Mouse (Mus musculus) gastrocnemius, adult 2 months (tissue): ENCODE measurements around the gene Arhgap44. TPM values are rescaled to one million over a fixed set of nuclear protein-coding genes. Genes with fewer than 3 reads are reported as not detected.

Experiments used
- DNase-seq: peaks from one replicate; pipeline ENCODE4 v3.0.0; 2022
- H3K27ac ChIP-seq: fragments of 200-600 bp; 2 replicates; pipeline ENCODE4 v1.8.1; 2022; ENCODE audit warnings: mild to moderate bottlenecking
- H3K4me3 ChIP-seq: fragments of 200-600 bp; 2 replicates; pipeline ENCODE4 v1.8.1; 2022; ENCODE audit warnings: mild to moderate bottlenecking, moderate library complexity
- CTCF ChIP-seq: fragments of 200-600 bp; IDR thresholded peaks from 2 replicates; pipeline ENCODE4 v1.8.1; 2022; ENCODE audit warnings: antibody characterized with exemption, mild to moderate bottlenecking, moderate library complexity
- intact Hi-C: fragments of 180-260 bp; cut with DNase I; formaldehyde crosslinking; loops from one replicate; pipeline ENCODE4 v1.15.1; 2025
- total RNA-seq, 2 experiments: library from RNA; stranded (reverse); gene quantifications; 2 replicates each; pipeline ENCODE4 v1.2.3; 2021

Arhgap44 gene
- total RNA-seq, 2 experiments from 2014 or later, result 8.5 to 11.7 TPM

DNA sequence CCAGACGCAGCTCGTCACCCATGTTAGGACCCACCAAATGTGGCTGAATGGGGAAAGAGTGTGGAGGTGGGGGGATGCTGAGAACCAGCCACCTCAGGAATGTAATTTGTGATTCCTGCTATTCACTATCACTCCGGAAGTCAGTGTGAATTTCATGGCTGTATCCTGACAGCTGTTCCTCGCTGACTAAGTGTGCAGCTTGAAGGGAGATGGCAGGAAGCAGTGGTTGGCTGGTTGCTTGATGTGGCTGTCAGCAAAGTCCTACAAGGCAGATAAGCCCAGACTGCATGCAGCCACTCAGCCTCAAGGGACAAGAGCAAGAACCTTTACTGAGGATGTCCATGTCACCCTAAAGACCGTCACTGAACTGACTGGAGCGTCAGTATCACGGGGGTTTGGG lies 107.2 kb downstream of the Arhgap44 start:
- Histone ChIP-seq H3K4me3 (no peak overlapping the region), H3K27ac (no peak overlapping the region)
- DNase-seq, result no peak
- TF ChIP-seq CTCF, result no peak
- intact Hi-C loops, result no loop called here

- Histone ChIP-seq H3K27ac (no peak overlapping the region), H3K4me3 (no peak overlapping the region)
- intact Hi-C loops, result no loop called here
- TF ChIP-seq CTCF, result no peak
- no peak for DNase-seq
Measured at GRCm38 (mm10) chr11:65054216-65054615, 108.5 kb downstream of the Arhgap44 start.

DNA sequence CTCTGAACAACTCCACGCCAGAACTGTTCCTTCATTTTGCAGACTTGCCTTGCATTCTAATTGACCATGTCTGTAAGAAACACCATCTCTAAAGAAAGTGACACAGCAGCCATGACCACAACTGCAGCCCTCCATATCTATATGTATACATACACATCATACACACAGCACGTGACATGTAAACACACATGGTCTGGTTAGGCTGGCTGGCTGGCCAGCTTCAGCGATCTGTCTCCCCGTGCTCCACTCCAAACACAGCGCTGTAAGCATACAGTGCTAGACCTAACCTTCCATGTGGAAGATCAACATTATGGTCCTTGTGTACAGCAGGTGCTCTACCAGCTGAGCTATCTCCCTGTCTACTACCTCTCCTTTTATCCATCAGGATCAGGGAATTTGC lies 111.9 kb downstream of the Arhgap44 start:
- no peak overlapping the region for H3K4me3 ChIP-seq
- no peak for TF ChIP-seq CTCF
- intact Hi-C loops, result no loop called here
- H3K27ac ChIP-seq, result no peak overlapping the region
- no peak for DNase-seq

DNA sequence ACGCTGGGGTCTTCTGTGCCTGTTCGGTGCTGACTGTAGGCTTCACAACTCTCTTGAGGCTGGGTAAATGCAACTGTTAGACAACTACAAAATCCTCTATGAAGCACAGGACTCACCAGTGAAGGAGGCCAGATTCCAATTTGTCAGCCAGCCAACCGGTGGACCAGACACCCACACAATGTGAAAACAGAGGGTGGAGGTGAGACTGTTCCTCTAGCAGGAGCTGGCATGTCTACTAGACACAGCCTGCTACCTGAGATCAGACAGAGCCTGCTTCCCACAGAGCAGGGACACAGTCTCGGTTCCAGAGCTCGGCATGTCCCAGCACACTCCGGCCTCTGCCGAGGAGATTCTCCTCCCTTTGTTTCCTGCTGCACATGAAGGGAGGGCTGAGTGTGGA lies 113.7 kb downstream of the Arhgap44 start:
- H3K4me3 ChIP-seq, result no peak overlapping the region
- no peak for DNase-seq
- TF ChIP-seq CTCF, result no peak
- intact Hi-C loops, result no loop called here
- no peak overlapping the region for H3K27ac ChIP-seq

DNA sequence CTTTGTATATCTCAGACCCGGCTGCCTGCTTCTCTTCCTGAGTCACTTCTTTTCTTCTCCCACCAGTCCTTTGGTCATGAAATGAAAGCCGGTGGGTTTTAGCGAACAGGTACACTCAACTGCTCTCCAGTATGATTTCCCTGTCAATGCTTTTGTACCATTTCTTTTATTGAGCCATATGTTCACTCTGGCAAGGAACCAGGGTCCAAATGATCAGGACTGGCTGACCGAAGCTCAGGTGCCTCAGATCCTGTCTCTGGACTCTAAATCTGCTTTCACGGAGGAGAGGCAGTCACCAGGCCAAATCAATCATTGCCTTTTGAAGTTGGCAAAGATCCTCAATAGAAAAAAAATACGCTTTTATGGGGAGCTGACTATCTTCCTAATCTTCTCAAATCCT lies 122.2 kb downstream of the Arhgap44 start:
- no peak overlapping the region for H3K27ac ChIP-seq
- intact Hi-C loops, result no loop called here
- no peak for DNase-seq
- no peak for TF ChIP-seq CTCF
- no peak overlapping the region for H3K4me3 ChIP-seq

GRCm38 (mm10) chr11:65039517-65040095 lies 123.2 kb downstream of the Arhgap44 start:
- DNase-seq, result no peak
- intact Hi-C loops, result no loop called here
- no peak for TF ChIP-seq CTCF
- Histone ChIP-seq H3K27ac (no peak overlapping the region), H3K4me3 (no peak overlapping the region)

DNA sequence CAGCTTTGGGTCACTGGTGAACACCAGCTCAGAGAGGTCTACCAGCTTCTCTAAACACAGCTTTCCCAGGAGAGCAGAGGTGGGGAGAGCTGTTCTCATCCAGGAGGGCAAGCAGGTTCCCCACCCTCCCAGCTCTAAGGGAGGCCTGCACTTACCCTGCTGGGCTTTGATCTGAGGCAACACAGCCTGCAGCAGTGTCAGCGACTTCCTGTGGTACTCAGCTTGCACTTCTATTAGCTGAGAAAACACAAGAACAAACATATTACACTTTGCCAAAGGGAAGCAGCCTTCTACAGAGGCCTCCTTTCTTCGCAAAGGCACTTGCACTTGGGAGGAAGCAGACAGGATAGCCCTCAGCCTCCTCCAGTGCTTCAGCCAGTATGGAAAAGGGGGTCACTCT lies 123.8 kb downstream of the Arhgap44 start:
- DNase-seq, result no peak
- no peak overlapping the region for H3K27ac ChIP-seq
- no peak for TF ChIP-seq CTCF
- intact Hi-C loops, result no loop called here
- no peak overlapping the region for H3K4me3 ChIP-seq

- intact Hi-C loops, result no loop called here
- no peak for DNase-seq
- no peak overlapping the region for H3K4me3 ChIP-seq
- no peak overlapping the region for H3K27ac ChIP-seq
- TF ChIP-seq CTCF, result no peak
Measured at GRCm38 (mm10) chr11:65032221-65032620, 130.5 kb downstream of the Arhgap44 start.

GRCm38 (mm10) chr11:65030201-65030600 lies 132.6 kb downstream of the Arhgap44 start:
- no peak for TF ChIP-seq CTCF
- DNase-seq, result no peak
- Histone ChIP-seq H3K4me3 (no peak overlapping the region), H3K27ac (no peak overlapping the region)
- intact Hi-C loops, result no loop called here

- H3K4me3 ChIP-seq, result no peak overlapping the region
- DNase-seq, result no peak
- H3K27ac ChIP-seq, result no peak overlapping the region
- intact Hi-C loops, result no loop called here
- no peak for TF ChIP-seq CTCF
Measured at GRCm38 (mm10) chr11:65028049-65028448, 134.7 kb downstream of the Arhgap44 start.

DNA sequence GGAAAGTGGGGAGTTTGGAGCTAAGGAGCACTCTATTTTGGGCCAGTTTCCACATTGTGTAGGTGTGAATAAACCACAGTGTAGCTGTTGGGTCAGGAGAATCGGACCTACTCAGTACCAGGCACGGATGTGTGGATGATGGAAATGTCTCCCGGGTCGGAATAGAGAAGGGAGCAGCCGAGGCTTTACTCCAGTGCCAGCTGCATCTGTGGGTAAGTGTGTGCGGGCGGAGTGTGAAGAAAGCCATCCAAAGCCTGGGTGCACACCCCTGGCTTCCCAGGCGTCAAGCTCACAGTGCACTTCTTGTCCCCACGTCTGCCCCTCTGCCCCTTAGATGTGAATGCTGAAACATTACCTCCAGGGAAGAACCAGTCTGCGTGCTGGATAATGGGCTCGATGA lies 140.0 kb downstream of the Arhgap44 start:
- TF ChIP-seq CTCF, result no peak
- no peak for DNase-seq
- intact Hi-C loops, result no loop called here
- H3K27ac ChIP-seq, result no peak overlapping the region
- H3K4me3 ChIP-seq, result no peak overlapping the region

GRCm38 (mm10) chr11:65020744-65021143 lies 142.0 kb downstream of the Arhgap44 start:
- Histone ChIP-seq H3K27ac (no peak overlapping the region), H3K4me3 (no peak overlapping the region)
- intact Hi-C loops, result no loop called here
- no peak for TF ChIP-seq CTCF
- DNase-seq, result no peak

GRCm38 (mm10) chr11:65016754-65017153 lies 146.0 kb downstream of the Arhgap44 start:
- no peak for DNase-seq
- no peak for TF ChIP-seq CTCF
- Histone ChIP-seq H3K27ac (no peak overlapping the region), H3K4me3 (no peak overlapping the region)
- intact Hi-C loops, result no loop called here

- no peak overlapping the region for H3K27ac ChIP-seq
- intact Hi-C loops, result no loop called here
- TF ChIP-seq CTCF, result no peak
- H3K4me3 ChIP-seq, result no peak overlapping the region
- no peak for DNase-seq
Measured at GRCm38 (mm10) chr11:65013906-65014305, 148.9 kb downstream of the Arhgap44 start.
